Mouse (Mus musculus): ENCODE measurements around the gene Retnlg. TPM values are rescaled to one million over a fixed set of nuclear protein-coding genes. Genes with fewer than 3 reads are reported as not detected.

Gene Retnlg
- polyA plus RNA-seq, 1 experiment from 2014 or later: 0.87 TPM

GRCm38 (mm10) chr16:48890733-48891132, 18.3 kb downstream of the Retnlg start:
- Histone ChIP-seq H3K4me1 (replicated peaks) (no peaks in the 10 kb centered on the region), H3K36me3 (no peaks in the 10 kb centered on the region)
- WGBS: 73% methylated on average over 2 of the region's 2 CpGs

GRCm38 (mm10) chr16:48899868-48900267, 27.4 kb downstream of the Retnlg start:
- Histone ChIP-seq H3K27me3 (no peaks in the 10 kb centered on the region), H3K4me3 (replicated peaks) (no peak overlapping the region), H3K4me2 (replicated peaks) (no peak overlapping the region), H3K4me1 (replicated peaks) (no peaks in the 10 kb centered on the region), H3K27ac (no peak overlapping the region), H3K9ac (replicated peaks) (no peak overlapping the region), H3K9me3 (no peaks in the 10 kb centered on the region; the same call in 1 of the 2 replicates), H3K36me3 (no peaks in the 10 kb centered on the region)
- WGBS: 84% methylated on average over 1 of the region's 1 CpGs
- no peak for ATAC-seq

More at GRCm38 (mm10) chr16:48890733-48891132, 18.3 kb downstream of the Retnlg start:
- no peak overlapping the region for H3K27ac ChIP-seq
- no peaks in the 10 kb centered on the region for H3K9me3 ChIP-seq
- H3K4me3 ChIP-seq (replicated peaks): no peak overlapping the region
- no peak overlapping the region for H3K9ac ChIP-seq (replicated peaks)
- no peak overlapping the region for H3K4me2 ChIP-seq (replicated peaks)
- H3K27me3 ChIP-seq: no peaks in the 10 kb centered on the region
- no peak for ATAC-seq

GRCm38 (mm10) chr16:48911184-48911583, 38.8 kb downstream of the Retnlg start:
- Histone ChIP-seq H3K27ac (no peak overlapping the region), H3K27me3 (no peaks in the 10 kb centered on the region), H3K9me3 (no peaks in the 10 kb centered on the region), H3K9ac (replicated peaks) (no peak overlapping the region), H3K4me1 (replicated peaks) (no peaks in the 10 kb centered on the region), H3K4me3 (replicated peaks) (no peak overlapping the region), H3K4me2 (replicated peaks) (no peak overlapping the region), H3K36me3 (no peaks in the 10 kb centered on the region)
- no peak for ATAC-seq
- WGBS: 100% methylated on average over 1 of the region's 1 CpGs

- 96% methylated on average over 3 of the region's 3 CpGs for WGBS
- H3K36me3 ChIP-seq: no peaks in the 10 kb centered on the region
- H3K27me3 ChIP-seq: no peaks in the 10 kb centered on the region
- no peaks in the 10 kb centered on the region for H3K9me3 ChIP-seq
- H3K4me3 ChIP-seq (replicated peaks): no peak overlapping the region
- no peak overlapping the region for H3K27ac ChIP-seq
- H3K4me1 ChIP-seq (replicated peaks): no peaks in the 10 kb centered on the region
- no peak overlapping the region for H3K9ac ChIP-seq (replicated peaks)
- no peak for ATAC-seq
- no peak overlapping the region for H3K4me2 ChIP-seq (replicated peaks)
These were observed 40.8 kb downstream of the Retnlg start for GRCm38 (mm10) chr16:48913206-48913605.

GRCm38 (mm10) chr16:48923724-48924123, 51.3 kb downstream of the Retnlg start:
- no peak overlapping the region for H3K9ac ChIP-seq (replicated peaks)
- H3K9me3 ChIP-seq: no peaks in the 10 kb centered on the region
- 91% methylated on average over 1 of the region's 1 CpGs for WGBS
- no peak overlapping the region for H3K4me2 ChIP-seq (replicated peaks)
- no peak overlapping the region for H3K4me3 ChIP-seq (replicated peaks)
- peaks cover 40% of the 10 kb centered on the region for H3K36me3 ChIP-seq
- no peak overlapping the region for H3K27ac ChIP-seq
- no peak for ATAC-seq
- no peaks in the 10 kb centered on the region for H3K27me3 ChIP-seq
- no peaks in the 10 kb centered on the region for H3K4me1 ChIP-seq (replicated peaks)

Other genes starting within 250 kb of the Retnlg start
- gene Trat1, start 100.6 kb upstream of the Retnlg start, polyA plus RNA-seq (2015; fragmentation: Nextera tagmentation; extraction: Ambion mirVana): 0.03 TPM in 1 of 2 replicates, not detected in the other
- not detected in 2 replicates for gene Retnlb, start 55.8 kb upstream of the Retnlg start, polyA plus RNA-seq (2015; fragmentation: Nextera tagmentation; extraction: Ambion mirVana)
- gene Retnla, start 30.1 kb upstream of the Retnlg start, polyA plus RNA-seq (2015; fragmentation: Nextera tagmentation; extraction: Ambion mirVana): not detected in 2 replicates
- 50.8 and 52.9 TPM in 2 replicates for gene Dzip3, start 121.5 kb downstream of the Retnlg start, polyA plus RNA-seq (2015; fragmentation: Nextera tagmentation; extraction: Ambion mirVana)
- gene Cip2a, start 121.6 kb downstream of the Retnlg start, polyA plus RNA-seq (2015; fragmentation: Nextera tagmentation; extraction: Ambion mirVana): 14.9 and 18.3 TPM in 2 replicates
- gene Myh15, start 184.9 kb downstream of the Retnlg start, polyA plus RNA-seq (2015; fragmentation: Nextera tagmentation; extraction: Ambion mirVana): 0.04 TPM in 1 of 2 replicates, not detected in the other